Mouse (Mus musculus) heart, postnatal 0 days (tissue): ENCODE measurements around the gene Otx2.

Experiments used
- CTCF ChIP-seq: IDR thresholded peaks from 2 replicates; pipeline ENCODE4 v1.5.1; 2016; ENCODE audit warnings: antibody characterized with exemption, control low read depth, low read depth
- EP300 ChIP-seq: IDR thresholded peaks from 2 replicates; pipeline ENCODE4 v1.6.1; 2016; ENCODE audit warnings: antibody characterized with exemption, low read depth

DNA sequence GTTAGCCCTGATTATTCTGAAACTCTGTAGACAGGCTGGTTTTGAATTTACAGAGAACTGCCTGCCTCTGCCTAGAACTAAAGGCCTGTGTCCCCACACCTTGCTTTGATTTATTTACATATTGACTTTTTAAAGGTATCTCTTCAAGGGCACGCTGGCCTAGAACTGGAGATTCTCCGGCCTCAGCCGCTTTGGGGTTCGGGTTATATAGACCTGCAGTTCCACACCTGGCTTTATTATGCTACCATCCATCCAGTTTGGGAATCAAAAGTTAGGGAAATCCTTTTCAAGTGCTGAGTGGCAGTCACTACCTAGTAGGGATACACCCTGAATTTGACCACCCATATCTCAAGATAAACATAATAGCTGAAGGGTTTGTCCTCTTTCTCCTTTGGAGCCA, 42.8 kb upstream of the Otx2 start:
- TF ChIP-seq CTCF: no peak
- no peak for TF ChIP-seq EP300
